Mouse (Mus musculus): ENCODE data around the gene Ldb3.

Gene Ldb3

DNA sequence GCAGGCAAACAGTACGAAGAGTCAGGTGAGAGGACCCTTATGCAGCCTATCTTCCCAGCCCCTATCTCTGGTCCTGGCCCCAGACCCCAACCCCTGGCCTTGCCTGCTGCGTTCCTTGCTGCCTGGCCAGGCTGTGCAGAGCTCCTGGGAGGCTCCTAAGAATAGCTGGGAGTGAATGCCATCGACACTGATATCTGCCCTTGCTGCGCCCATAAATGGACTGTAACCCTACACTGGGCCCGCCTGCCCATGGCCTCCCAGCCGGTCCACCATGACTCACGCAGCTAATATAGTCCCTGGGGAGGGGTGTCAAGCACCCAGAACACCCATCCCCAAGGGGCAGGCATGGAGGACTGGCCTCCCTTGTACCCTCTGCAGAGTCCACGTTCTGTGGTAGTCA is at the start of gene Ldb3:
Ldb3 (minus strand) TSS at position 185 of the 400 bp plus-strand sequence.
- DNase-seq = peak; percentile 99

DNA sequence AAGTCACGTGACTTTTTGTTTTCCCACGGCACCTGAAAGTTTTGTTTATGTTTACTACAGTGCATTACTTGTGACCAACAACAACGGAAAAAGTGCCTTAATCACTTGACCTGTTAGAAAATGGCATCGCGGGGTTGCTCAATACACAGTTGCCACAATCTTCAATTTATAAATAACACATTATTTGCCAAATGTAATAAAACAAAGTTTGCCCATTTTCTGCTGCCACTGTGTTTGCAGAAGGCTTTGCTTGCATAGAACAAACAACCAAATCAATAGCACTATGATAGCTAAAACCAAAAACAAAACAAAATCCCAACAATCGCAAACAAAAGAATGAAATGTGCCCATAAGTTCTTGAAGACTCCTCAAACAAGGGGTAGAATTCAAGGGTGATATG is 47.2 kb upstream of the Ldb3 start:
- no peak for DNase-seq

DNA sequence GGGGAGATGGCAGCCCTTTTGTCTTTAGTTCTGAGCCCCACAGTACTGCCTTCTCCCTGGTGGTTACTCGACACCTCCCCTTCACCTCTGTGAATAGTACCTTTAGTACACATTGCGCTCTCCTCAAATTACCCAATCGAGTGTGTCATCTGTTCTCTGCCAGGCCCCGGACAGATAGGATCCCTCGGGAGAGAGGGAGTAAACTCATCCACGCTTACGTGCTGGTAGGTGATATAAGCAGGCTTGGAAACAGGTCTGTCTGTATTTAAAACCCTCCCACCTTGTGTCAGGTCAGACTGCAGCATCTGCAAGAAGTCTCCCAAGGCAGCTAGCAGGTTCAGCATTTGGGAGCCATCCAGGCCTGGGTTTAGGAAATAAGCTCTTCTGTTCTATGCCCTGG is 46.7 kb upstream of the Ldb3 start:
- no peak for DNase-seq

DNA sequence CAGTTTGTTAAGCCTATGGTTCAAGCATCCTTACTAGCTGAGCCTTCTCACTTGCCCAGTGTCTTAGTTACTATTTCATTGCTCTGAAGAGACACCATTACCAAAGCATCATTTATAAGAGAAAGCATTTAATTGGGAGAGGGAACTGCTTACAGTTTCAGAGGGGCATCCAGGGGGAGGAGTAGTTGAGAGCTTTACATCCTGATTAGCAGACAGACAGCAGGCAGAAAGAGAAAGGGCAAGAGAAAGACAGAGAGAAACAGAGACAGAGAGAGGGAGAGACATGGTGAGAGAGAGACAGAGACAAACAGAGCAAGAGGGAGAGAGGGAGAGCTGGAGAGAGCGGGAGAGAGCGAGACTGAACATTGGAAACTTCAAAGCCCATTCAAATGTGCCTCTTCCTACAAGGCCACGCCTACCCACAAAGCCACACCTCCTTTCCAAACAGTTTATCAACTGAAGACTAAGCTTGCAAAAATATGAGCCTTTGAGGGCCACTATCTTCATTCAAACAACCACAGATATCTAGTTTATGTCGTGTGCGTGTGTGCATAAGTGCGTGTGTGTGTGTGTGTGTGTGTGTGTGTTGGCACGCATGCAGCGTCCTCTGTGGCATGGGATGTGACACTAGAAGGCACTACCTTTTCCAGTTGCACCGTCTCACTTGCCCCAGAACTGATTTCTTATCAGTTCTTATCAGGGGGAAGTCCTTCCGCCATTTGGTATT is 44.4 kb upstream of the Ldb3 start:
- DNase-seq = no peak

DNA sequence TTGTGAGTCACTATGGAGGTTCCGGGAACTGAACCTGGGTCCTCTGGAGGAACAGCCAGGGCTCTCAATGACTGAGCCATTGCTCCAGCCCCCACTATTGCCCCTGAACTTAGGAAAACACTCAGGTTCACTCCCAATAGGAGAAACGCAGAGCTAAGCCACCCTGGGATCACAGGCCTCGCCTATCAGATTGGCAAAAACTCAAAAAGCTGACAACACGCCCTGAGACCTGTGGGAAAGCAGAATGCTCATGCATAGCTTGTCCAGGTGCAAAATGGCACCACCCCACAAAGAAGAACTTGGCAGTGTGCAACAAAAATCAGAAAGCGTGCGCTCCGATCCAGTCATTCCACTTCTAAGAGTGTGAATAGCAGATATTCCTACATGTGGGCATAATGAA is 38.3 kb upstream of the Ldb3 start:
- no peak for DNase-seq

DNA sequence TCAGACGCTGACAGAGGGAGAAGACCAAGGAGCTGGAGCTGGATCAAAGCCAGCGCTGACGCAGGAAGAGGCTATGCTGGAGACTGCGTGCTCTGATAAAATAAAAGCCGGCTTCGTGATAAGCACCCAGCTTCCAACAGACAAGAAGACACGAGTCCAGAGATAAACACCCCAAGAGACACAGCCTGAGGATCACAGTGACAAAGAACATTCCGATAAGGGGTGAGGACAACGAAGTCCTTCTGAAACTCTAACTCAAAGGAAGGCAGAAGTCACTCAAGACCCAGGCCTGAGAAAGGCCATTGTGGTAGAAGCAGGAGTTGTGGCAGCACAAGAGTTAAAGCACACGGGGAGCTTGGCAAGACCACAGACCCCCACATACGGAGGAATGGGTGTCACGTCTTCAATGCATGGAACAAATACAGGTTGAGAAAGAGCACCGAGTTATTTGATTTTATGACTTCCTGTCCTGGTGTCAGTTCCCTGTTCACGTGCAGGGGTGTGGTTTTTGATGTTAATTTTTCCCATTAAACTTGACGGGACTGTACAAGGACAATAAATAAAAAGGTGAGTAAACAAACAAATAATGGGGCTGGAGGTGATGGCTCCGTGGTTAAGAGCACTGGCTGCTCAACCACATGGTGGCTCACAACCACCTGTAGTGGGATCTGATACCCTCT is 35.2 kb upstream of the Ldb3 start:
- DNase-seq = no peak

DNA sequence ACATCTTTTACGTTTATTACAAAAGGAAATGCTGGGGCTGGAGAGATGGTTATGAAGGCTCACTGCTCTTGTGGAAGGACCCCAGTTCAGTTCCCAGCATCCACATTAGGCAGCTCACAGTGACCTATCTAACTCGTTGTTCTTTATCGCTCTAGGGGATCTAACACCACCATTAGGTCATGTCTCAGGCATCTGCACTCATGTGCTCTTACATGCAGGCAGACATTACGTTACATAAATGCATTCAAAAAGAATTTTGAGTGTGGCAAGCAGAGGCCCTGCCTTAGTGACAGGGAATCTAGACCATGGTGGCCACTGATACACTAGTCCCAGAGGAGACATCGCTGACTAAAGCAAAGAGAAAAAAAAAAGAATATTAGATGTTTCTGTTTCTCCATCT is 34.6 kb upstream of the Ldb3 start:
- DNase-seq = no peak

DNA sequence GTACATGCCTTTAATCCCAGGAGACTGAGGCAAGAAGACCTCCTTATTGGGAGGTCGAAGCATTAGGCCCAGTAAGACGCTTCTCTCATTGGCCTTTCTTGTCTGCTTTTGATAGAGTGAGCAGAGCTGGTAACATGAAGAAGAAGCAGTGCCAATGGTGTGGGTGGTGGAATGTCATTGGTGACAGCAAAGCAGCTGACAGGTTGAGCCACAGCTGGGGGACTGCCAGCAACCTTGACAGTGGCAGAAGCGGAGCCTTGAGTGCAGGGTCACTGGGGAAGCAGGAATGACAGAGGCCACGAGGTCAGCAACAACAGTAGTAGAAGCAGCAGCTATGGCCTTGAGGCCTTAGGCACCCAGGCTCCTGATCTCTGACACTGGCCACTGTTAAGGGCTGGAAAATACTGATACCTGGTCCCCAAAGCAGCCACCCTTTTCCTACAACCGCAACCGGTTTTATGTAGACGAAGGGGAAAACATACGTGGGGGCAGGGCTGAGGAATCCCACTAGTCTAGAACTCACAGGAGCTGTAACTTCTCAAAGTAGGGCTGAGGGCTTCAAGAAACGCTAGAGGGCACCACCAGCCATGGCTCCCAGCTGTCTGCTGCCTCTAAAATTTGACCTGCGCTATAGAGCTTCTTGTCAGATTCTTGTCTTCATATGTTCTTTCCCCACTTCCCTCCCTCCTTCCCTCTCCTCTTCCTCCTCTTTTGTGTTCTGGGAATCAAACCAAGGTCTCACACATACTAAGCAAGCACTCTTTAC is 32.3 kb upstream of the Ldb3 start:
- no peak for DNase-seq

DNA sequence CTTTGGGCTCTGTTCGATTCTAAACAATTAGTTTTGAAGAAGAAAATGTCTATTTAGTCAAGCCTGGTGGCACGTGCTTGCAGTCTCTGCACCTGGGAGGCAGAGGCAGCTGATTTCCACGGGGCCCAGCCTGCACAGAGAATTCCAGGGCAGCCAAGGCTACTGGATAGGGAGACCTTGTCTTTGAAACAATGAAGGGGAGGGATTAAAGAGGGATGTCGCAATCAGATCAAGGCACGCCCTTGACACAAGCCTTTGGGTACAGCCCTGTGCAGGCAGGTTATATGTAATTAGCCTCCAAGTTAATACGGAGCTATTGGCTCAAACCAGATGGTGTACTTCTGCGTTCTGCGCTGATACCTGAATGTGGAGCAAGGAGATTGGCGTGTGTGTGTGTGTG is 30.3 kb upstream of the Ldb3 start:
- DNase-seq = no peak

DNA sequence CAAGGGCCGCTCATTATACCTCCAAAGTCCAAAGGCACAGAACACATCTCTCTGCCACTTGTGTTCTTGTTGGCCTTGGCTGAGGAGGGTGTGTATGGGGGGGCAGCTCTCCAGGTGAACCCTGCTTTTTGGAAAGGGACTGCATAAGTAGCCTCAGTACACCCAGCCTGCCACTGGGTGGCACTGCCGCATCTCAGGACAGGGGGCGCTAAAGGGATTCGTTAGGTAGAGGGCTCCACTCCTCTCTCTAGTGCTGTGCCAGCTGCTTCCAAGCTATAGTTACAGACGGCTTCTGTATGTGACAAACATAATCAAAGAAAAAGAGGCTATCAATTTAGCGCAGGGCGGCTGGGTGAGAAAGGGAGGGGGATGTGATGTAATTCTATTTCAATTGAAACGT is 28.3 kb upstream of the Ldb3 start:
- peak; percentile 96 for DNase-seq

DNA sequence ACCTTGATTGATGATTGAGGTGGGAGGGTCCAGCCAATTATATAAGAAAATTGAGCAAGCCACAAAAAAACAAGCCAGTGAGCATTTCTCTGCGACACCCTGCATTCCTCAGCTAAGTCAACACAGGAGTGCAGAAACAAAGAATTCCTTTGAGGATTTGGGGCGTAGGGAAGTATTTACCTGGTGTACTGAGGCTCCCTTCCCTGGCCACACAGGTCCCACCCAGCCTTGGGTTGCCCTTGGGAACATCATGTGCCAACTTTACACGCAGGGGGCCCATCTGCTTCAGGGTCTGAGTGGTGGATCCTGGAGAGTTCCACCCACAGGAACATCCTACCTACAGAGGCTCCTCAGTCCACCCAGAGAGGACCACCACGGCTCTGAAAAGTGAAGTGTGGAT is 27.1 kb upstream of the Ldb3 start:
- no peak for DNase-seq

DNA sequence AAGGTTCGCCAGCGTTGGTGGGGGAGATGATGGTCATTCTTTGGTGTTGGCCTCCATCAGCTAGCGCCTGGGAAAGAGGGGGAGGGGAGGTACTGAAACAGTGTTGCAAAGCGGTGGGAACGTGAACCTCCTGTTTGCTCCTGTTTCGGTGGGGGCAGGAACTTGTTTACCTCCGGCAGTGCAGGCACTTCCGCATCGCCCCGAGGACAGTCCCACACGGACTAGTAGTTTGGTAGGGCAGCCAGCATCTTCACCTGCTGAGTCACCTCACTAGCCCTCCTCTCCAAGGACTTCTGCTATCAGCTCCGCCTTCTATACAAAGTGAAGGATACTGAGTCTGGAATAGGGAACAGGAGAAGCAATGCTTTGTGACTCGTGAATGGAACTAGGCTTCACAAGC is 26.6 kb upstream of the Ldb3 start:
- DNase-seq = no peak

DNA sequence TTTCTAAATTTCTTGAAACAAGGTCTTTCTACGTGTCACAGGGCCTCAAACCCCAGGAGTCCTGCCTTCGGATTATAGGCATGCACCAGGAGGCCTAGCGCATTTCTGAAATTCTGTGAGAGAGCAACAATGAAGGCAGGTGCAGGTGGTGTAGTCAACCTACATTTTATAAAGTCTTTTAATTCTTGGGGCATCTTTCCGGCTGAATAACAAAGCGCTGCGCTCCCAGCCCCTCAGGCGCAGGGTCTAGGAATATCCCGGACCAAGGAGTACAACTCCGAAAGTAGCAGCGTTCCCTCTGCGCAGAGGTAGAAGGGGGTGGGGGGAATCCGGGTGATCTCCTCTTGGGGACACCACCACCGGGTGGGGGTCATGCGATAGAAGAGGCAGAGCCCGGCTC is 26.1 kb upstream of the Ldb3 start:
- no peak for DNase-seq

DNA sequence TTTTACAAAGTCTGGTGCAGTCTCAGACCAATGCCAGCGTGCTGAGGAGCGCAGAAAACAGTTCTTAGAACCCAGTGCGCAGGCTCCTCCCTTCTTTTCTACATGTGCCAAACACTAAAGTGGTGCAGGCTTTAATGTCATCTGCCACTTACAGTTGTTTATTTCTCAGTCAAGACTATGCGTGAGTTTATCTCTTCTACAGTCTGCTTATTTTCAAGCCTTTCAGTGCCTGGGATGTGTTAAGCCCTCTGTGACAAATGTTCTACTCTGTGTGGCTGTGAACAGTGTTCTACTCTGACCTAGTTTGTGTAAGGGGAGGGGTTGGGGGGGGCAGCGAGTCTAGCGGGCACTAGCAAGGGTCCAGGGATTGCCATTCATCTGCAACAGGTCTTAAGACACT is 25.0 kb upstream of the Ldb3 start:
- no peak for DNase-seq

DNA sequence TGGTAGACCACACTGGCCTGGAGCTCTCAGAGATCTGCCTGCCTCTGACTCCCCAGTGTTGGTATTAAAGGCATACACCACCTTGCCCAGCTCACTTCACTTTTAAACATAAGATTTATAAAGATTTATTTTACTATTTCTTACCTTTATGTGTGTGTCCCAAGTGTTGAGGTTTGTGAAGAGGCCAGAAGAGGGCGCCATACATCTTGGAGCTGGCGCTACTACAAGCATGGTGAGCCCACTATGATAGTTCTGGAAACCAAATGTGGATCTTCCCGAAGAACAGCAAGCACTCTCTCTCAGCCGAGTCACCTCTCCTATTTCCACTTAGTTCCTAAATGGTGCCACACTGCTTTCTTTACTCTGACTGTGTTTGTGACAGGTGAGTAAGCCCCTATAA is 23.7 kb upstream of the Ldb3 start:
- DNase-seq = no peak

DNA sequence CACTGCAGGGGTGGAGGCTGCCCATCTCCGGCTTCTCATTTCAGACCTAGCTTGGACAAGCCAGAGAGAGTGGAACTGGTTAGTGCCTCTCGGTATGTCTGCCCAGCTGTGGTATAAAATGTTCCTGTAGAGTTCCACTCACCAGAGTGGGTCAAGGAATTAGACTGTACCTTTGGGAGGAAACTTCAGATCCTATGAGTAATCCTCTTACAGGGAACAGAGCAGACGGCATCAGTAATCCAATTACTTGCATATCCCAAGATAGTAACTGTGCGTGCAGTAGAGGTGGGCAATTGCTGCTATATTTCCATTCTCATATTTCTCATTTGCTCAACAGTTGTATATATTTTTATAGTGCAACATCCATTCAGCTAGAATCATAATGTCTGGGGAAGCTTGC is 23.1 kb upstream of the Ldb3 start:
- DNase-seq = no peak

DNA sequence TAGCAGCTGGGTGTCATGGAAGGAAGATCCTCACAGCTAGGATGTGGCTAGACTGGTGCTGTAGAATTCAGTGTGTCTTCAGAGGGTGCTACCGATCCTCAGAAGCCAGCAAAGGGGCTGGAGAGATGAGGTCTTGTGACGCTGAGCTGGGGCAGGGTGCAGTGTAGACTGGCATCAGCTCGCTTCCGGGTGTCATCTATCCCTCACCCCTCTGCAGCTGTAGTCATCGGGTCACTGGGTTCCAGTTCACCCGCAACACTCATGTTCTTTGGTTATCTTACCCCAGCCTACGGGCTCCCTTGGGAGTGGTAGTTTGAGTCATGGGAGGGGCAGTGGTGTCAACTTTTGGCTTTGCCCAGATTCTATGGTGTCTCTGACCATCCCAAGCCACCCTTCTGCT is 13.4 kb upstream of the Ldb3 start:
- DNase-seq = no peak

DNA sequence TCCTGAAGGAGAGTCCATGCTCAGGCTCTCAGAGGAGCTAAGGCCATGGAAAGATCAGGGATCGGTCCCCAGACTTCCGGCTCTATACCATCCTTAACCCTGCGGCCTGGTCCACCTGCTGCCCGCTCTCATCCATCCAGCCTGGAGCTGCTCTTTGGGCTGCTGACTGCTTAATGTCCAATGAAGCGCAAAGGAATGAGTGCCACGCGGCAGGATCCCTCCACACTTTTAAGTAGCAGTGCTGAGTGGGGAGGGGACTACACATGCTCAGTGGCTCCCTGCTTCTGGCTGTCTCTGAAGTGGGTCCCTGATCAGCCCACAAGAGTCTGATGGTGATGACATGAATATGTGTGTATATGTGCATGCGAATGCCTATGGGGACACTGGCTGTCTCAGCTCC is 11.5 kb upstream of the Ldb3 start, which contains the start of gene Opn4:
Opn4 (minus strand) TSS at position 202 of the 400 bp plus-strand sequence.
- no peak for DNase-seq

DNA sequence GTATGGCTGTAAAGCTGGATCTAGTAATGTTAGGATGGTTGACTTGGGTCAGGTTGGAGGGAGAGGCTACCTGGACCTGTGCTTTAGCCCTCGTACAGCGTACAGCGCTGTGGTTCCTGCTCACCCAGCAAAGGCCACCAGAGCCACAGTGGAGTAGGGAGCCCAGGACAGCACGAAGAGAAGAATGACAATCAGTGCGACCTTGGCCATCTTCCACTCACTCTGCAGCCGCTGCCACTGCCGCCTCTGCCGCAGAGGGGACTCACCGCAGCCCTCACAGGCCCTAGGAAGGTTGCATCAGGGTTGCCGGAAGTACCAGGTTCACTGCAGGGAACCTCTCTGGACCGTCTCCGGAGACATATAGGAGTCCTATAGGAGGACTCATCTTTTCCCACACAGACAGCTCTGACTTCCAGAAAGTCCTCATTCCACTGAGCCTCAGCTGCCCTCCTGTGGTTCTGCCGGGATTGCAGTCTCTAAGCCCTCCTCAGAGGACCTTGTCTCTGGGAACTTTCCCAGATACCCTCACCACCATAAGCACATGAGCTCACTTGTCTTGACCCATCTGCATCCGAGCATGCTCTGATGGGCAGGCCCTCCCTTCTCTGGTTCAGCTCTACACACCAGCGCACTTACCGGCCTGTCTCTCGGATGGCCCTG is 7.2 kb upstream of the Ldb3 start:
- DNase-seq = peak; percentile 87

DNA sequence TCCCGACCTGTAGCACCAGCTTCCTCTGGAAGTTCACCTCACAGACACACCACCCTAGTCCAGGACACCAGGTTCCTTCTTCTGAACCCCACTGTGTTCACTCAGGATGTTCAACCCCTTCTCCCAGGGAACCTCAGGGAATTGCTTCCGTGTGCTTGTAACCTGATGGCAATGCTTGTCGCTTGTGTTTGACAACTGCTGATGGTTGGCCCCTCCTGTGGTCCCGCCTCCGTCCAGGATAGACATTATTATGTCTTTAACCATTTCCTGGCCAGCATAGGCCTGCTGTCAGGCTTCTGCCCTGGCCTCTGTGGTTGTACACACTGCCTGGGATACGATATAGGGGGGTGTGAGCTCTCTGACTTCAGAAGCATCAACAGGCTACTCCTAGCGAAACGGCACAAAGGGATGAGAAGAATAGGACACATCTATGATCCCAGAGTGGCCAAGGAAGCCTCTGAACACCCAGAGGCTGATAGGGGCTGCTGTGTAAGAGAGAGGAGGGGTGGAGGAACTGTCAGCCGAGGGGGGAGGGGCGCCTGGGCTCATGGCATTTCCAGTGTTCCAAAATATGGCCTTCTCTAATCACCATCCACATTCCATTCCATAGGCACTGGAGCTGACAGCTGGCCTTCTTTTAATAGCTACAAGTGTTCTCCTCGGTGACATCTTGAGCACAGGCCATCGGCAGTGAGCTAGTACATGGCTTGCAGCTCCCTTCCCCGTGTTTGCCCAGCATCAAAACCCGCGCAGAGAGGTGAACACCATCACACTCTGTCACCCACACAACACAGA is 3.5 kb upstream of the Ldb3 start:
- DNase-seq = peak; percentile 94

DNA sequence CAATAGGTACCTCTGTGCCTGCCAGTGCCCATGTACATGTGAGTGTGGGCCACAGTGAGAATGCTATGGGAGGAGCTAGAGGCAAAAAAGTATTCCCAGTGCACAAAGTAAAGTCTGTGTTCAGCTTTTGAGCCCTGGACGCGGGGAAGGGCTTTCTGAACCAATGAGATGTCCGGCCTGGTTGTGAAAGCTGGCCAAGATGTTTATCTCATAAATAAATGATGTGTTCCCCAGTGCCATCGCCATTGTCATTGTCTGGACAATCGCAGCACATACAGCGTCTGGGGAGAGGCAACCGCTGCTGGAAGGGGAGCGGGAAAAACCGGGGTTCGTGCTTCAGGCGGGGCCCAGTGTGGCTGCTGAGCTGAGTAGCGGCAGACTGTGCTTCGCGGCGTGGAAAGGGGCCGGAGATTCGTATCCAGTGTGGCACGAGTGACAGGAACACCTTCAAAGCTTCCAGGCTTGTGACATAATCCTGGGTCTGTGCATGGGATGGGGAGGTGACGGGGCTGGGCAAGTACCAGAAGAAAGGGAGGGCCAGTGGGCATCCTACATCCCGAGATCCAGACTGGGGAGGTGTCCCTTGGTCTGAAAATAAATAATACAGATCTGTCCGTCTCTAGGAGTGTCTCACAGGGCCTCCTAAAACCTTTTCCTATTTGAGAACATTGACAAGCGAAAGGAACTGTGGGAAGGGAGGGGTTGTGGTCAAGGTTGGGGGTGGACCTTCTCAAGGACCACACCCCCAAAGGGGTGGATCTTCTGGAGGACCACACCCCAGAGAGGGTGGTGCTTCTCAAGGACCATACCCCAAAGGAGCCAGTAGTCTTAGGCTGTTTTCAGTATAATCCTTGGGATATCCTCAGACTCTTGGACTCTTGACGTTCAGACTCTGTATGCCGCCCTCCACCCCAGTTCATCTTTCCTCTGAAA is 2.5 kb upstream of the Ldb3 start:
- DNase-seq = peak; percentile 91
